ENCODE assay signal across 17 mouse cellular contexts in the genomic region with DNA sequence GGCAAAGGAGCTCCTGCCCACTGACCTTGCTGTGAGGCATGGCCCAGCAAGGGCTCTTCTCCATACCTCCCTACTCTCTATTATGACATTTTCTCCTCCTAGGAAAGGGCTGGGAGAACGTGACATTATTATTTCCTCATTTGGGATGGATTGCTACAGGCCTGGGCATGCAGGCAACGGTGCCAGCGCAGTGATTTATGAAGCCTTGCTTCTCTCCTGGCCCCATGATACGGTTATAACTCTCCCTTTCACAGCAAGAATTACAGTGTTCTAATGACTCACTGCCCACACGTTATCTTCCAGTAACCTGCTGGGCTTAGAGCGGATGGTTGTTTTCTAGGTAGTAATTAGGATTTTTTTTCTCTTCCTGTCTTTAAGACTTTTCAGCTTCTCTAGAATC.
DNase-seq lines count a peak whose midpoint lies in the region; ATAC-seq lines count a peak whose summit lies in the region.
"Had no signal": no experiment of that assay in that cellular context is flagged by ENCODE, and none has a peak within 500 bp of the region (broad histone marks: within the 10 kb centered on the region; RNA-seq: fewer than 3 reads in every experiment).

No protein-coding gene starts in this region.

- H3K4me1 ChIP-seq in neural tube, embryonic 12.5 days: peaks cover 13% of the 10 kb centered on the region; the same call in 1 of the 2 replicates
- H3K4me1 ChIP-seq in intestine, embryonic 15.5 days (replicated peaks): no peaks in the 10 kb centered on the region
- H3K4me1 ChIP-seq: heart, embryonic 10.5 days; stomach, embryonic 15.5 days had no signal

- DNase-seq in neural tube, embryonic 10.5 days (ENCODE audit: extremely low spot score, low spot score): no peak
- DNase-seq in adrenal gland, adult 8-10 months: peak; percentile 84
- peak; percentile 35 for DNase-seq in urinary bladder, postnatal 25 days (ENCODE audit: low spot score)
- no peak for DNase-seq in cerebellum, adult 9-10 months
- DNase-seq in layer of hippocampus, adult 8-10 months (ENCODE audit: low spot score in 2 of 2): no peak
- DNase-seq: cerebellum, adult 18-20 months; heart, postnatal 14 days; layer of hippocampus, adult 9-11 months; lung, embryonic 14.5 days; midbrain, embryonic 14.5 days; right cerebral cortex, adult 18-20 months had no signal

- ATAC-seq in neural tube, embryonic 12.5 days (ENCODE audit: low FRiP score, low read depth): 0 out of 2 replicates have a peak, but pooled peaks have one; percentile 37
- ATAC-seq in intestine, embryonic 15.5 days: peak; percentile 72
- ATAC-seq: forebrain, embryonic 14.5 days; inflammation-experienced regulatory T-cells, adult 6 months had no signal

- no peaks in the 10 kb centered on the region for H3K36me3 ChIP-seq in neural tube, embryonic 12.5 days
- H3K36me3 ChIP-seq in intestine, embryonic 15.5 days: no peaks in the 10 kb centered on the region
- H3K36me3 ChIP-seq: heart, embryonic 10.5 days; stomach, embryonic 15.5 days had no signal

- H3K27me3 ChIP-seq in neural tube, embryonic 12.5 days (replicated peaks): peaks cover 9% of the 10 kb centered on the region; the same call in 1 of the 2 replicates
- H3K27me3 ChIP-seq in intestine, embryonic 15.5 days (replicated peaks): no peaks in the 10 kb centered on the region
- H3K27me3 ChIP-seq: stomach, embryonic 15.5 days had no signal

- H3K27ac ChIP-seq in neural tube, embryonic 12.5 days: no peak overlapping the region
- no peak overlapping the region for H3K27ac ChIP-seq in intestine, embryonic 15.5 days
- H3K27ac ChIP-seq: heart, embryonic 10.5 days; stomach, embryonic 15.5 days had no signal

- no peaks in the 10 kb centered on the region for H3K9me3 ChIP-seq in neural tube, embryonic 12.5 days
- no peaks in the 10 kb centered on the region for H3K9me3 ChIP-seq in intestine, embryonic 15.5 days
- H3K9me3 ChIP-seq: heart, embryonic 10.5 days; stomach, embryonic 15.5 days had no signal

- no peak overlapping the region for H3K4me2 ChIP-seq in neural tube, embryonic 12.5 days (replicated peaks)
- no peak overlapping the region for H3K4me2 ChIP-seq in intestine, embryonic 15.5 days (replicated peaks)
- H3K4me2 ChIP-seq: lung, embryonic 14.5 days; stomach, embryonic 15.5 days had no signal

- no peak overlapping the region for H3K4me3 ChIP-seq in neural tube, embryonic 12.5 days
- no peak overlapping the region for H3K4me3 ChIP-seq in intestine, embryonic 15.5 days (replicated peaks)
- H3K4me3 ChIP-seq: heart, embryonic 10.5 days; stomach, embryonic 15.5 days had no signal

- WGBS in neural tube, embryonic 12.5 days: 32% methylated on average over 6 of the region's 6 CpGs
- 49% methylated on average over 6 of the region's 6 CpGs for WGBS in intestine, embryonic 15.5 days

- H3K9ac ChIP-seq in neural tube, embryonic 12.5 days: no peak overlapping the region
- no peak overlapping the region for H3K9ac ChIP-seq in intestine, embryonic 15.5 days
- H3K9ac ChIP-seq: lung, embryonic 14.5 days; stomach, embryonic 15.5 days had no signal

Comparison
In these comparisons a context has a peak if more than half of its experiments do, and no peak if none do; other contexts are left out.
1. DNase-seq: peak in adrenal gland, adult 8-10 months (single experiment) and urinary bladder, postnatal 25 days (single experiment); none in neural tube, embryonic 10.5 days (single experiment), cerebellum, adult 9-10 months (single experiment) and layer of hippocampus, adult 8-10 months (0 of 2).